Mouse (Mus musculus): ENCODE data around the gene Fam187b. TPM values are rescaled to one million over a fixed set of nuclear protein-coding genes. Genes with fewer than 3 reads are reported as not detected.

Fam187b gene
- polyA plus RNA-seq, 1 experiment, result not detected

- no peaks in the 10 kb centered on the region for H3K27me3 ChIP-seq (ENCODE audit: control insufficient read depth, insufficient read depth, insufficient read length)
- TF ChIP-seq MYOD1 (IDR thresholded peaks at IDR 0.05; ENCODE audit: control insufficient read depth in 1 of 3, insufficient read length in 2 of 3, low read depth in 2 of 3), result peak in 2 of 3 experiments; percentile 67 to 82
- no peak for TF ChIP-seq REST (IDR thresholded peaks at IDR 0.05; ENCODE audit: insufficient read depth, insufficient read length)
- TF ChIP-seq TCF12 (IDR thresholded peaks at IDR 0.05; ENCODE audit: insufficient read depth, poor library complexity, severe bottlenecking), result peak; percentile 43
- TF ChIP-seq TCF3 (IDR thresholded peaks at IDR 0.05; ENCODE audit: insufficient read length, low read depth), result no peak
- TF ChIP-seq MYOG (IDR thresholded peaks at IDR 0.05; ENCODE audit: control insufficient read depth in 1 of 3, insufficient read depth in 1 of 3, insufficient read length in 2 of 3, low read depth in 2 of 3), result peak; percentile 41 to 86 (median 76)
- no peak overlapping the region for H3ac ChIP-seq (ENCODE audit: control insufficient read depth, insufficient read length)
- H3K36me3 ChIP-seq (ENCODE audit: control insufficient read depth, insufficient read depth), result no peaks in the 10 kb centered on the region
- H3K79me2 ChIP-seq (ENCODE audit: control insufficient read depth, insufficient read depth), result no peaks in the 10 kb centered on the region
- no peak overlapping the region for H3K4me3 ChIP-seq
- peak overlapping the region; percentile 60 for H3K4me2 ChIP-seq (ENCODE audit: low read depth)
These were observed 43.7 kb downstream of the Fam187b start for GRCm38 (mm10) chr7:31017104-31017901.

GRCm38 (mm10) chr7:31028609-31029008 lies 55.0 kb downstream of the Fam187b start:
- Histone ChIP-seq H3K27me3 (ENCODE audit: control insufficient read depth, insufficient read depth, insufficient read length) (no peaks in the 10 kb centered on the region), H3K4me3 (no peak overlapping the region), H3K4me2 (ENCODE audit: low read depth) (no peak overlapping the region), H3ac (ENCODE audit: control insufficient read depth, insufficient read length) (no peak overlapping the region), H3K79me2 (ENCODE audit: control insufficient read depth, insufficient read depth) (no peaks in the 10 kb centered on the region), H3K36me3 (ENCODE audit: control insufficient read depth, insufficient read depth) (no peaks in the 10 kb centered on the region)
- no peak for TF ChIP-seq USF1 (IDR thresholded peaks at IDR 0.05; ENCODE audit: low read depth)

- Histone ChIP-seq H3ac (ENCODE audit: control insufficient read depth, insufficient read length) (no peak overlapping the region), H3K36me3 (ENCODE audit: control insufficient read depth, insufficient read depth) (no peaks in the 10 kb centered on the region), H3K79me2 (ENCODE audit: control insufficient read depth, insufficient read depth) (no peaks in the 10 kb centered on the region), H3K4me3 (no peak overlapping the region), H3K27me3 (ENCODE audit: control insufficient read depth, insufficient read depth, insufficient read length) (no peaks in the 10 kb centered on the region), H3K4me2 (ENCODE audit: low read depth) (no peak overlapping the region)
- TF ChIP-seq TCF3 (IDR thresholded peaks at IDR 0.05; ENCODE audit: insufficient read length, low read depth) (no peak), USF1 (IDR thresholded peaks at IDR 0.05; ENCODE audit: low read depth) (no peak), POLR2AphosphoS2 (IDR thresholded peaks at IDR 0.05; ENCODE audit: insufficient read length, low read depth) (no peak), CEBPB (IDR thresholded peaks at IDR 0.05; ENCODE audit: insufficient read depth, poor library complexity, severe bottlenecking) (no peak), MYOG (IDR thresholded peaks at IDR 0.05; ENCODE audit: control insufficient read depth in 1 of 3, insufficient read depth in 1 of 3, insufficient read length in 2 of 3, low read depth in 2 of 3) (no peak), TCF12 (IDR thresholded peaks at IDR 0.05; ENCODE audit: insufficient read depth, poor library complexity, severe bottlenecking) (no peak), SRF (IDR thresholded peaks at IDR 0.05; ENCODE audit: control insufficient read depth, insufficient read length, low read depth) (no peak)
These were observed 57.1 kb downstream of the Fam187b start for GRCm38 (mm10) chr7:31030717-31031116.

GRCm38 (mm10) chr7:31031731-31032130 lies 58.1 kb downstream of the Fam187b start:
- no peaks in the 10 kb centered on the region for H3K36me3 ChIP-seq (ENCODE audit: control insufficient read depth, insufficient read depth)
- H3K27me3 ChIP-seq (ENCODE audit: control insufficient read depth, insufficient read depth, insufficient read length), result no peaks in the 10 kb centered on the region
- no peak overlapping the region for H3K4me2 ChIP-seq (ENCODE audit: low read depth)
- no peaks in the 10 kb centered on the region for H3K79me2 ChIP-seq (ENCODE audit: control insufficient read depth, insufficient read depth)
- TF ChIP-seq REST (IDR thresholded peaks at IDR 0.05; ENCODE audit: insufficient read depth, insufficient read length), result no peak
- TF ChIP-seq TCF12 (IDR thresholded peaks at IDR 0.05; ENCODE audit: insufficient read depth, poor library complexity, severe bottlenecking), result no peak
- no peak for TF ChIP-seq MYOG (IDR thresholded peaks at IDR 0.05; ENCODE audit: control insufficient read depth in 1 of 3, insufficient read depth in 1 of 3, insufficient read length in 2 of 3, low read depth in 2 of 3)
- no peak for TF ChIP-seq CEBPB (IDR thresholded peaks at IDR 0.05; ENCODE audit: insufficient read depth, poor library complexity, severe bottlenecking)
- TF ChIP-seq SRF (IDR thresholded peaks at IDR 0.05; ENCODE audit: control insufficient read depth, insufficient read length, low read depth), result no peak
- no peak overlapping the region for H3ac ChIP-seq (ENCODE audit: control insufficient read depth, insufficient read length)
- H3K4me3 ChIP-seq, result no peak overlapping the region

- TF ChIP-seq SRF (IDR thresholded peaks at IDR 0.05; ENCODE audit: control insufficient read depth, insufficient read length, low read depth) (no peak), CEBPB (IDR thresholded peaks at IDR 0.05; ENCODE audit: insufficient read depth, poor library complexity, severe bottlenecking) (no peak), E2F4 (IDR thresholded peaks at IDR 0.05; ENCODE audit: insufficient read depth) (no peak), POLR2A (IDR thresholded peaks at IDR 0.05; ENCODE audit: insufficient read length, low read depth) (no peak), TCF12 (IDR thresholded peaks at IDR 0.05; ENCODE audit: insufficient read depth, poor library complexity, severe bottlenecking) (no peak), MYOG (IDR thresholded peaks at IDR 0.05; ENCODE audit: control insufficient read depth in 1 of 3, insufficient read depth in 1 of 3, insufficient read length in 2 of 3, low read depth in 2 of 3) (no peak), MAX (IDR thresholded peaks at IDR 0.05; ENCODE audit: low read depth) (no peak), MYOD1 (IDR thresholded peaks at IDR 0.05; ENCODE audit: control insufficient read depth in 1 of 3, insufficient read length in 2 of 3, low read depth in 2 of 3) (no peak), REST (IDR thresholded peaks at IDR 0.05; ENCODE audit: insufficient read depth, insufficient read length) (no peak), USF1 (IDR thresholded peaks at IDR 0.05; ENCODE audit: low read depth) (no peak), TCF3 (IDR thresholded peaks at IDR 0.05; ENCODE audit: insufficient read length, low read depth) (no peak), POLR2AphosphoS2 (IDR thresholded peaks at IDR 0.05; ENCODE audit: insufficient read length, low read depth) (no peak)
- Histone ChIP-seq H3ac (ENCODE audit: control insufficient read depth, insufficient read length) (no peak overlapping the region), H3K4me2 (ENCODE audit: low read depth) (no peak overlapping the region), H3K79me2 (ENCODE audit: control insufficient read depth, insufficient read depth) (no peaks in the 10 kb centered on the region), H3K36me3 (ENCODE audit: control insufficient read depth, insufficient read depth) (no peaks in the 10 kb centered on the region), H3K4me3 (no peak overlapping the region), H3K27me3 (ENCODE audit: control insufficient read depth, insufficient read depth, insufficient read length) (no peaks in the 10 kb centered on the region)
These were observed 60.0 kb downstream of the Fam187b start for GRCm38 (mm10) chr7:31033409-31034165.
